Mouse (Mus musculus) heart, embryonic 12.5 days (tissue): ENCODE measurements at regions not wholly inside any gene's neighbourhood (a gene's known extent, or its start where the extent isn't known, plus 50 kb on each side); places are given as distances from the start of the nearest gene placed in this dataset.

Experiments used
- ATAC-seq: fragments of 200-750 bp; cut with Nextera tagmentation; 2 replicates; pipeline ENCODE4 v1.8.0; 2017; ENCODE audit warnings: moderate TSS enrichment, moderate library complexity; ENCODE audit not compliant: insufficient number of reproducible peaks, low FRiP score
- H3K27ac ChIP-seq: fragments of 300-500 bp; sonication (generic); 2 replicates; pipeline ENCODE4 v1.5.1; 2016; ENCODE audit warnings: mild to moderate bottlenecking, moderate library complexity; ENCODE audit not compliant: poor library complexity, severe bottlenecking
- H3K27me3 ChIP-seq: fragments of 300-500 bp; sonication (generic); replicated peaks from 2 replicates; pipeline ENCODE4 v1.6.1; 2016; ENCODE audit warnings: mild to moderate bottlenecking, moderate library complexity
- H3K36me3 ChIP-seq: fragments of 300-500 bp; sonication (generic); 2 replicates; pipeline ENCODE4 v1.6.1; 2016; ENCODE audit warnings: mild to moderate bottlenecking, moderate library complexity
- H3K4me1 ChIP-seq: fragments of 300-500 bp; sonication (generic); replicated peaks from 2 replicates; pipeline ENCODE4 v1.6.1; 2016; ENCODE audit warnings: mild to moderate bottlenecking
- H3K4me2 ChIP-seq: fragments of 300-500 bp; sonication (generic); 2 replicates; pipeline ENCODE4 v1.6.1; 2016; ENCODE audit warnings: mild to moderate bottlenecking, moderate library complexity
- H3K4me3 ChIP-seq: fragments of 300-500 bp; sonication (generic); 2 replicates; pipeline ENCODE4 v1.5.1; 2016; ENCODE audit warnings: mild to moderate bottlenecking
- H3K9ac ChIP-seq: fragments of 300-500 bp; sonication (generic); 2 replicates; pipeline ENCODE4 v1.6.1; 2016; ENCODE audit warnings: mild to moderate bottlenecking, moderate library complexity
- H3K9me3 ChIP-seq: fragments of 300-500 bp; sonication (generic); replicated peaks from 2 replicates; pipeline ENCODE4 v1.6.1; 2016; ENCODE audit warnings: mild to moderate bottlenecking, moderate library complexity
- WGBS: fragments of 180-500 bp; shearing (Covaris S2); methylation state at CpG from one replicate; pipeline ENCODE4 v1.1.7; 2016; 5-methylcytosine and 5-hydroxymethylcytosine counted together

DNA sequence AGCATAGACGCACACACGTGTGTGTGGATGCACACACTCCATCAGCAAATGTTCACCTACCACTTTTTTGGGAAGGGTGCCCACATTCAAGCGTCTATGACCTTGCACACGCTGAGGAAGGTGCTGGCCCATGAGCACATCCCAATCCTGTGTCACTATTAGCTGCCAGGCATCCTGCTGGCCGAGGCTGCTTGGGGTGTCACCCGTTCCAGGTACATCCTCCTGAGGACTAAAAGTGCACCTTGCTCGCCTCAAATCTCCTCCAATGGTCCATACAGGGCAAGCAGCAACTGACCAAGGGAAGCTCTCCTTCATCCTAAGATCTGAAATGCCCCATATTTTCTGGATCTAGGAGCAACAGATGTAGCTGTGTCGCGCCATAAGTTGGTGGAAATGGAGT is 156.3 kb upstream of the Spred2 start:
- WGBS, result 83% methylated on average over 9 of the region's 9 CpGs
- Histone ChIP-seq H3K27me3 (no peaks in the 10 kb centered on the region), H3K36me3 (no peaks in the 10 kb centered on the region), H3K4me1 (no peaks in the 10 kb centered on the region), H3K4me3 (no peak overlapping the region), H3K9me3 (no peaks in the 10 kb centered on the region), H3K4me2 (no peak overlapping the region), H3K27ac (no peak overlapping the region), H3K9ac (no peak overlapping the region)
- ATAC-seq, result no peak

DNA sequence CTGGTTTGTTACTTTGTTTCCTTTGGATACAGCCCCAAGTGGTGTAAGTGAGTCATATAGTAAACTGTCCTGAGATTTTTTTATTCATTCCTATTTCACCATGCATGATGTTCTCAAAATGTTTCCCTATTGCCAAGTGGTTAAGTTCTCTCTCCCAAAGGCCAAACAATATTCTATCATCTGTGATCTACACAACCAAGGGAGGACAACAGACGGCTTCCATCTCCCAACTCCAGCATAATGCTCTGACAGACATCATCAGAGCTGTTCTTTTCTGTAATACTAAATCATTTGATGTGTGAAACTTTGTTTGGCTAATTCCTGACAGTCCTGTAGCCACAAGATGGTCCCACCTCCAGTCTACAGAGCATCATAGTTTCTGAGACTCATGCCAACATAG is 155.2 kb upstream of the Spred2 start:
- Histone ChIP-seq H3K4me1 (no peaks in the 10 kb centered on the region), H3K4me2 (no peak overlapping the region), H3K27ac (no peak overlapping the region), H3K4me3 (no peak overlapping the region), H3K27me3 (no peaks in the 10 kb centered on the region), H3K36me3 (no peaks in the 10 kb centered on the region), H3K9ac (no peak overlapping the region), H3K9me3 (no peaks in the 10 kb centered on the region)
- 71% methylated on average over 1 of the region's 1 CpGs for WGBS
- ATAC-seq, result no peak

DNA sequence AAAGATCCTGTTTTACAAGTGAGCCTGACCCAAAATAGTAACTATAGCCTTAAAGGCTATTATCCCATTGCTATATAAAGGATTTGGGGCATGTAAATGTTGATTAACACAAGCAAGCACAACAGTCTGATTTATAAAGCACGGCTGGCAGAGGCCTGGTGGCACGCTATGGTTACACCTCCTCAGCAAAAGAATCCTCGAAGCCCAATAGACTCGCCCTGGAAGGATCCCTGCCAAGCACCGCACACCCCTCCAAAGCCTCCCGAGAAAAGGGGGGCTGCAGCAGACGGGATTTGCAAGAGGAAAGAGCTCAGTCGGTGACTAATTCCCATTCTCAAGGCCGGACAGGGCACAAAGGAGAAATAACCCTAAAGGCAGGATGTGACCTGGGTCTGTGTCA is 150.2 kb upstream of the Spred2 start:
- Histone ChIP-seq H3K27ac (no peak overlapping the region), H3K4me1 (no peaks in the 10 kb centered on the region), H3K27me3 (no peaks in the 10 kb centered on the region), H3K4me3 (no peak overlapping the region), H3K4me2 (no peak overlapping the region), H3K9ac (no peak overlapping the region), H3K9me3 (no peaks in the 10 kb centered on the region), H3K36me3 (no peaks in the 10 kb centered on the region)
- ATAC-seq, result no peak
- WGBS, result 53% methylated on average over 9 of the region's 9 CpGs

DNA sequence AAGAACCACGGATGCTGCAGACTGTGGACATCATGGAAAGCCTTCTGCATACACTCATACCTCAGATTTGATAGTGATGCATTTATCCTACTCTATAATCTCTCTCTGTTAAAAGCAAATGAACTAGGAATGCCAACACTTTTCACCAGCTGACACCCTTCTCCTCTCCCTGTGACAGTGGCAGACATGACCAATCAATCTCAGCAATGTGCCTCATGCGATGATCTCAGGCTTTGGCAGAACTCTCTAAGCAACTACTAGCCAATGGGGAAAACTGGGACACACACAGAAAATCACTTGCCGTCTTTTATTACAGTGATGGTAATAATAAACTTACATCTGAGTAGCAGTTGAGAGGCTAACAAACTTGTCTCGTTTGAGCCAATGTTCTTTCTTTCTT is 148.4 kb upstream of the Spred2 start:
- no peak overlapping the region for H3K4me3 ChIP-seq
- no peaks in the 10 kb centered on the region for H3K36me3 ChIP-seq
- no peaks in the 10 kb centered on the region for H3K27me3 ChIP-seq
- H3K4me2 ChIP-seq, result no peak overlapping the region
- H3K9me3 ChIP-seq, result no peaks in the 10 kb centered on the region
- no peak overlapping the region for H3K27ac ChIP-seq
- H3K9ac ChIP-seq, result no peak overlapping the region
- no peaks in the 10 kb centered on the region for H3K4me1 ChIP-seq
- 83% methylated on average over 4 of the region's 4 CpGs for WGBS
- no peak for ATAC-seq

DNA sequence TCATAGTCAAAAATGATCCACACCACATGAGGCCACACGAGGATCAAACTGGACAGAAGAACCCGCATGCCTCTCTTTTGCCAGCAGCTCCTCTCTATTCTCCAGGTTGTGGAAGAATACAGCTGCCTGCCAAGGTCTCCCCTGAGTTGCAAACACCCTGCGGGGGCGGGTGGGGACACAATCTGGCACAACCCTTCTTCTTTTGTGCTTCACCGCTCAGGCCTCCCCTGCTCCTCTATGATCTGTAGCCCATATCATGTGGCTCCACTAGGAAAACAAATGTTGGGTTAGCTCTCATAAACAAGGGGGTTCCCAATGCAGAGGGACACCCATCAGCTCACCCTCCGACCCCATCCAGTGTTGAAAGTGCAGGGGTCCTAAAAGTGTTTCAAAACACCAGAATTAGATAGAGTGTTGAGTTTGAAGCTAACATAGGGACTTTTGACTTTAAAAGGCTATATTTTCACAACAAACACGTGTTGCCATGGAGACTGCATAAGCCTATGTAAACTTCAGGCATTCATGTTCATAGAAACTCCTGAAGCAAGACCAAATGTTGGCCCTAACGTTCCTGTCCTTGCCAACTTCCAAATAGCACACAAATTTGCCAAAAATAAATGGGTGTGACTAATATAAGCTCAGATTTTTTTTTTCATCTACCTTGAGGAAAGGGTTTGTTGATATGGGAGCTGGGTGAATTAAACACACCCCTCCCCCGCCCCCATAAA is 147.5 kb upstream of the Spred2 start:
- H3K27me3 ChIP-seq, result no peaks in the 10 kb centered on the region; the same call in 1 of the 2 replicates
- no peak overlapping the region for H3K4me2 ChIP-seq
- no peak for ATAC-seq
- WGBS, result 76% methylated on average over 9 of the region's 9 CpGs
- no peaks in the 10 kb centered on the region for H3K4me1 ChIP-seq
- no peak overlapping the region for H3K9ac ChIP-seq
- no peaks in the 10 kb centered on the region for H3K36me3 ChIP-seq
- no peak overlapping the region for H3K27ac ChIP-seq
- no peaks in the 10 kb centered on the region for H3K9me3 ChIP-seq
- H3K4me3 ChIP-seq, result no peak overlapping the region

DNA sequence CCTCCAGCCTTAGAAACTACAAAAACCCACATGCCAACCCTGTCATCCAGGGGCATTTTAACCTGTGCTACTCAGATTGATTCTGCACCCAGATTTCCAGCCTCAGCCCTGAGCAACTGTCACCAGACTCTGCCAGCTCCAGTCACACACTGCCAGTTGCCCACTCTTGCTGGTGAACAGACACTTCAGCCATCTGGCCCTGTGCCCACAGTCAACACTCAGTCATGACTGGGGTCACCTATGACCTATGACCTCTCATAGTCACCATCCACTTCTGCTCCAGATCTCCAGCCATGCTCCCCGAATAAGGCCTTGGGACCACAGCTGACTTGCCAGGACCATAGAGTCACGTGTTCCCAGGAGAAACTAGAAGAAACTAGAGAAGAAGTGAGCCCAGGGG is 146.0 kb upstream of the Spred2 start:
- Histone ChIP-seq H3K36me3 (no peaks in the 10 kb centered on the region), H3K27me3 (no peaks in the 10 kb centered on the region; the same call in 1 of the 2 replicates), H3K9me3 (no peaks in the 10 kb centered on the region), H3K4me2 (no peak overlapping the region), H3K4me3 (no peak overlapping the region), H3K9ac (no peak overlapping the region), H3K4me1 (no peaks in the 10 kb centered on the region), H3K27ac (no peak overlapping the region)
- ATAC-seq, result no peak
- WGBS, result 75% methylated on average over 2 of the region's 2 CpGs

DNA sequence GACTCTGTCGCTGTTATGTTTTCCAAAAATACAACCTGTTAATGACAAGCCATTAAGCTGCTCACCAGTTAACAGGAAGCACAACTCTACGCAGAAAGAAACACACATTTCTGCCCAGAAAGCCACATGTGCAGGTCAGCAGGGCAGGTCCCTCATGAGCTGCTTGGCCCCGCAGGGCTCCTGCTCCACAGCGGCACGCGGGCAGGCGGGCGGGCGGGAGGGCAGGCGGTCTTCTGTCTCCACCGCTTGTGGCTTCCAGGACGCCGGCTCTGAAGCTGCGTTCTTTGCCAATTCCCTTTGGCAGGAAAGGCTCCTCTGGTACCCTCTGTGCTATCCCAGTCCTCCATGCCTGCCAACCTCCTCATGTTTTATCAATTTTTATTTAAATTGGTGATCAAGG is 139.1 kb upstream of the Spred2 start:
- no peak overlapping the region for H3K9ac ChIP-seq
- H3K27ac ChIP-seq, result no peak overlapping the region
- 62% methylated on average over 14 of the region's 14 CpGs for WGBS
- H3K27me3 ChIP-seq, result no peaks in the 10 kb centered on the region; the same call in 1 of the 2 replicates
- no peaks in the 10 kb centered on the region for H3K4me1 ChIP-seq
- no peak overlapping the region for H3K4me3 ChIP-seq
- ATAC-seq, result no peak
- no peaks in the 10 kb centered on the region for H3K9me3 ChIP-seq
- H3K36me3 ChIP-seq, result no peaks in the 10 kb centered on the region
- no peak overlapping the region; the same call in 1 of the 2 replicates for H3K4me2 ChIP-seq

DNA sequence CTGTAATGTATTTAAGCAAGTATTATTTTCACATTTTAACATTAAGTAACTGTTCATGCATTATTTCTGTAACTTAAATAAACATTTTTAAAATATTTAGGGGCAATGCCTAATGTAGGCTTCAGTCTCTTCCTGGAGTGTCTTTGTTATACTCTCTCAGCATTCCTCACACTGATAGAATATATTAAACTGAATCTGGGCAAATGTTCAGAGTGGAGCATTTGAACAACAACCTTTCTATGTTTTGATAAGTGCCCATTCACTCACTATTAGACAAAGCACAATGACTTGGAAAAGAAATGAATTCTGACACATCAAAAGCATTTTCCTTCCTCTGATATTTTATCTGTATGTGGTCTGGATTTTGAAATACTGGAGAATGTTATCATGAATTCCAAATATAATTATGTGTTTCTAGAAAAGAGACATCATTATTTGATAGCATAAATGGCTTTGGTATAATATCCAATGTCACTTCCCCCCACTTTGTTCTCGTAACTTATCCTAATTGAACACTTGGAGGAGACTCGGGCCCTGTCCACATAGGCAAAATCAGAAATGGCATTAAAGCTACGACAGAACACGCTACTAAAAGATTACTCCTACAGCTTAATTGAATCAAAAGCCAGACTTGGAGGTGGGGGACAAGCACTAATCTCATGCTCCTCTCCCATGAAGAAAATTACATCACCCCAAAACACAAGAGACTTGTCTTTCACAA is 127.1 kb upstream of the Spred2 start:
- H3K9ac ChIP-seq, result no peak overlapping the region
- H3K27me3 ChIP-seq, result no peaks in the 10 kb centered on the region
- WGBS, result 61% methylated on average over 4 of the region's 4 CpGs
- no peak overlapping the region for H3K4me2 ChIP-seq
- no peak overlapping the region for H3K4me3 ChIP-seq
- H3K9me3 ChIP-seq, result 0 out of 2 replicates have a peak, but pooled peaks cover 5% of the 10 kb centered on the region
- no peaks in the 10 kb centered on the region for H3K4me1 ChIP-seq
- no peaks in the 10 kb centered on the region for H3K36me3 ChIP-seq
- H3K27ac ChIP-seq, result no peak overlapping the region
- no peak for ATAC-seq

DNA sequence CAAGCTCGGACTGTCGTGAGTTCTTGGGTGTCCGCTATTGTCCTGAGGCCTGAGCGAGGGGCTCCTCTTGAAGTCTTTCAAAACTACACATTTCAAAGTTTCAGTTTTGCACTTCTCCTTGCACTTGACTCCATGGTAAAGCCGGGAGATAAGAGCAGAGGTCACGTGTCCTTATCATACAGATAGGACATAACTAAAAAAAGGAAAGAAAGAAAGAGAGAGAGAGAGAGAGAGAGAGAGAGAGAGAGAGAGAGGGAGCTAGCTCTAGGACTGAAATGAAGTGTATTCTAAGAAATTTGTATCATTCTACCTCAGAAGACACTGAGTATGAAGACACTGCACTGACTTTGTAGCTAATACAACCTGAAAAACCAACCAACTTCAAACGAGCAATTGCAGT is 114.8 kb upstream of the Spred2 start:
- no peak for ATAC-seq
- no peaks in the 10 kb centered on the region for H3K27me3 ChIP-seq
- H3K4me2 ChIP-seq, result no peak overlapping the region
- peaks cover 4% of the 10 kb centered on the region for H3K9me3 ChIP-seq
- H3K4me3 ChIP-seq, result no peak overlapping the region
- H3K27ac ChIP-seq, result no peak overlapping the region
- no peak overlapping the region for H3K9ac ChIP-seq
- WGBS, result 65% methylated on average over 7 of the region's 7 CpGs
- no peaks in the 10 kb centered on the region for H3K4me1 ChIP-seq
- no peaks in the 10 kb centered on the region for H3K36me3 ChIP-seq

DNA sequence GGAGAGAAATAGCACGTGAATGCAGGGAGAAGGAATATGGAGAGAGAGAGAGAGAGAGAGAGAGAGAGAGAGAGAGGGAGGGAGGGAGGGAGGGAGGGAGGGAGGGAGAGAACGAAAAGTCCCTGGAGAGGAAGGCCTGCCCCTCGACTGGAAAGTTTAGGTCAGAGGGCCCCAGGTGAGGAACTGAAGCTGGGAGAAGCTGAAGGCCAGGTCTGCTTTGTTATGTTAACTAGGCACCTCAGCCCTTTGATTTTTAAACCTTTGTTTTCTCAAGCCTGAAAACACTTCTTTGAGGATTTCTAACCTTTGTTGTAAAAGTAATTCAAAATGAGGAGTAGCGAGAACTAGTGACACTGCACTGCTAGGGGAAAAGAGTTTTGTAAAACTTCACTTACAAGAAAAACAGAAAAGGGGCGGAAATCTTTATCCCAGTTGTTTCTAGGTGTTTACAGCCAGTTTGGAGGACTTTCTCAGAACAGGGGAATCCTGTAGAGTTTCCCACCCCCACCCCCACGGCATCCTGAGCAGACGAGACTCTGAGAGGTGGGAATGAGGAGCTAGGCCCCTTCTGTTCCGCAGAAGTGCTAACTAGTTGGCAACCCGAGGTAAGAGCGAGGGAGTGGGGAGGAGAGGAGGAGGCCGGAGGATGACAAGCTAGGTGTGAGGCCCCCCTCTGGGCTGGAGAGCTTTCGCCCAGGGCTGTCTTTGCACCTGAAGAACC is 112.7 kb upstream of the Spred2 start:
- ATAC-seq, result no peak
- Histone ChIP-seq H3K36me3 (no peaks in the 10 kb centered on the region), H3K4me1 (no peaks in the 10 kb centered on the region), H3K9ac (no peak overlapping the region), H3K27me3 (no peaks in the 10 kb centered on the region), H3K27ac (no peak overlapping the region), H3K4me2 (peak overlapping the region; percentile 25), H3K4me3 (no peak overlapping the region), H3K9me3 (peaks cover 7% of the 10 kb centered on the region)
- 32% methylated on average over 12 of the region's 12 CpGs for WGBS

DNA sequence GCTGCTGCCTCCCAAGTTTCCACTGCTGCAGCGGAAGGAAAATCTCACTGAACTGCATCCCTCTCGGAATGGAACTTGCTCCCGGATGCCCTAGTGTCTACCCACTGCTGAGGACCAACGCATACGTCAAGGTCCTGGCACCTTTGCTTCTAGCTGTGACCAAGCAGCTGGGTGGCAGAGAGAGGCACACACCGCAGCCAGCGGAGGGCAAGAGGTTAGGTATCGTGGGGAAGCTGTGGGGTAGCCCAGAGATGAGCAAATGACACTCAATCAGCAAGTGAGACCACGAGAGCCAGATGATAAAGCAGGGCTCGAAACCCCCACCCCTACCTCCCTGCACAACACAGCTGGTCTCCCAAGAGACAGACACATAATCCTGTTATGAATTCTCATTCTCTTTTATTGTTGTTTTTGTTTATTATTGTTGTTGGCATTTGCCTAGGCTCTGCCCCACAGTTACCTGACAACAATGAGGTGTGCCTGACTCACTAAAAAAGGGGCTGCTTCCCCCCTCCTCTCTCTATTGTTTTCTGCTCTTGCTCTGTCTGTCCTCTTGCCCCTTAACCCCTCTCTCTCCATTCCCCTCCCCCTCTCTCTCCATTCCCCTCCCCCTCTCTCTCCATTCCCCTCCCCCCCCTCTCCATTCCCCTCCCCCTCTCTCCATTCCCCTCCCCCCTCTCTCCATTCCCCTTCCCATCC is 112.0 kb upstream of the Spred2 start:
- no peaks in the 10 kb centered on the region for H3K36me3 ChIP-seq
- H3K9ac ChIP-seq, result no peak overlapping the region
- H3K4me3 ChIP-seq, result no peak overlapping the region
- 14% methylated on average over 10 of the region's 10 CpGs for WGBS
- H3K4me2 ChIP-seq, result peak overlapping the region; percentile 25
- peaks cover 7% of the 10 kb centered on the region for H3K9me3 ChIP-seq
- H3K4me1 ChIP-seq, result no peaks in the 10 kb centered on the region
- no peaks in the 10 kb centered on the region for H3K27me3 ChIP-seq
- ATAC-seq, result no peak
- H3K27ac ChIP-seq, result no peak overlapping the region
